Mouse (Mus musculus): ENCODE measurements around the gene Fam214b. TPM values are rescaled to one million over a fixed set of nuclear protein-coding genes. Genes with fewer than 3 reads are reported as not detected.

The Fam214b gene
- polyA plus RNA-seq, 1 experiment from 2014 or later: 20.8 TPM

DNA sequence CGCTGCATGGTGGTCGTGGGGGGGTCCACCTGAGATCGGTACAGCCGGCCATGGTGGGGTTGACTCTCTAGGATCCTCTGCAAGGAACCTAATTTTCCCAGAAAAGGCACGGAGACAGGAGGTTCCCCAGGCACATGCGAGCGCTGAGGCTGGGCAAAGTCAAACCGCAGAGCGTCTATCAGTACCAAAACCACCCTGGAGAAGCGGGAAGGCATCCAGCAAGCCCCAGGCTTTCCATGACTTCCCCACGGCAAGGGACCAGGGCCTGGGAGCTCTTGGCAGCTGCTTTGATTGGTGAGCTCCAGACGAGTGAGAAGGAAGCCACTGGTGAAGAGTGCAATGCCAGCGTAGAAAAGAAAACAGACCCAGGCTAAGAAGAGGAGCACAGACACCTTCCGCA lies 21.3 kb downstream of the Fam214b start:
- peaks cover 6% of the 10 kb centered on the region; the same call in 1 of the 2 replicates for H3K4me1 ChIP-seq (replicated peaks; ENCODE audit: control insufficient read depth, insufficient read depth, low read length)
- peak overlapping the region; percentile 55 for H3K4me2 ChIP-seq (replicated peaks; ENCODE audit: low read depth, low read length)
- peak overlapping the region; percentile 34; the same call in 1 of the 2 replicates for H3K27ac ChIP-seq (ENCODE audit: low read depth, low read length)
- no peaks in the 10 kb centered on the region for H3K9me3 ChIP-seq (ENCODE audit: control insufficient read depth, low read length)
- ATAC-seq (ENCODE audit: low FRiP score) (no peak), DNase-seq (ENCODE audit: low spot score) (no peak)
- peak overlapping the region; percentile 44 for H3K4me3 ChIP-seq (ENCODE audit: low read depth, low read length)
- peak overlapping the region; percentile 63 for H3K9ac ChIP-seq (ENCODE audit: low read depth, low read length)
- no peaks in the 10 kb centered on the region for H3K27me3 ChIP-seq (ENCODE audit: control insufficient read depth, insufficient read depth, low read length)
- WGBS: 88% methylated on average over 14 of the region's 14 CpGs
- H3K36me3 ChIP-seq (ENCODE audit: control insufficient read depth, insufficient read depth, low read length): peaks cover 8% of the 10 kb centered on the region

DNA sequence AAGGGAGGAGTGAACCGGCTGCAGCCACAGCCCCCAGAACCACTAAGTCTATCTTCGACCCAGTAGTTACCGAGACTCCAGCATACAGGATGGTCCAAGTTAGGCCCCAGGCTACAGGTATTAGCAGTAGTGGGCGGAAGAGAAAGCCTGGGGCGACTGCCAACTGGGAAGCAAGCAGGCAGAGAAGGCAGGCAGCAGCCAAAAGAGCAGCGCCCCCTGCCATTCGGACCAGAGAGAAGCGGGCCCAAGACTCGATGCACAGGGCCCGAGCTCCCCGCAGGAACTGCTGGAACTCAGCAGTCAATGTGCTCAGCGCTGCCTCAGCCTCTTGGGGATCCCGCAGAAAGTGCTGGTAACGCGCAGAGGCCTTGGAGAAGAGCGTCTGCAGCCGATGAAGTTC lies 24.7 kb downstream of the Fam214b start:
- ATAC-seq (ENCODE audit: low FRiP score): no peak
- H3K36me3 ChIP-seq (ENCODE audit: control insufficient read depth, insufficient read depth, low read length): 0 out of 2 replicates have a peak, but pooled peaks cover 6% of the 10 kb centered on the region
- H3K4me2 ChIP-seq (replicated peaks; ENCODE audit: low read depth, low read length): no peak overlapping the region
- no peak overlapping the region for H3K9ac ChIP-seq (ENCODE audit: low read depth, low read length)
- H3K9me3 ChIP-seq (ENCODE audit: control insufficient read depth, low read length): no peaks in the 10 kb centered on the region
- H3K27ac ChIP-seq (ENCODE audit: low read depth, low read length): no peak overlapping the region
- DNase-seq (ENCODE audit: low spot score): no peak
- 72% methylated on average over 17 of the region's 17 CpGs for WGBS
- peaks cover 6% of the 10 kb centered on the region; the same call in 1 of the 2 replicates for H3K4me1 ChIP-seq (replicated peaks; ENCODE audit: control insufficient read depth, insufficient read depth, low read length)
- H3K27me3 ChIP-seq (ENCODE audit: control insufficient read depth, insufficient read depth, low read length): no peaks in the 10 kb centered on the region
- H3K4me3 ChIP-seq (ENCODE audit: low read depth, low read length): no peak overlapping the region

DNA sequence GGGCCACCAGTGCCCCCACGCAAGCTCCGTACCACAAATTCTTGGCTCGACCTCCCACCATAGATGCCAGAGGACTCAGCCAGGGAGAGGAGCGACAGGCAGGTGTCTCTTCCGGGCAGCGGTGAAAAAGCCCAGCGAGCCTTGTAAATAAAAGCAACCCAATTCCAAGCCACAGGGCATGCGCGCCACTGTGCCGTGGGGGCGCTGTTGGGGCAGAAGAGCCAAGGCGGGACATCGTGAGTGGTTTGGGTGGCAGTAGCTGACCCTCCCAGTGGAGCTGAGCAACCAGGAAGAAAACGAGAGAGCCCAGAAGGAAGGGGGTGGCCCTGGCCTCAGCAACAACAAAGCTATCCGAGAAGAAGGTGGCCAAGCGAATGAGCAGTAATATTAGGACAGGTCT lies 25.1 kb downstream of the Fam214b start:
- no peak for DNase-seq (ENCODE audit: low spot score)

GRCm38 (mm10) chr4:43019641-43020465 lies 26.2 kb downstream of the Fam214b start:
- no peak overlapping the region for H3K4me2 ChIP-seq (replicated peaks; ENCODE audit: low read depth, low read length)
- DNase-seq (ENCODE audit: low spot score) (no peak), ATAC-seq (ENCODE audit: low FRiP score) (no peak)
- no peaks in the 10 kb centered on the region for H3K9me3 ChIP-seq (ENCODE audit: control insufficient read depth, low read length)
- no peak overlapping the region for H3K4me3 ChIP-seq (ENCODE audit: low read depth, low read length)
- H3K9ac ChIP-seq (ENCODE audit: low read depth, low read length): no peak overlapping the region
- WGBS: 96% methylated on average over 21 of the region's 23 CpGs
- no peaks in the 10 kb centered on the region for H3K27me3 ChIP-seq (ENCODE audit: control insufficient read depth, insufficient read depth, low read length)
- H3K36me3 ChIP-seq (ENCODE audit: control insufficient read depth, insufficient read depth, low read length): 0 out of 2 replicates have a peak, but pooled peaks cover 6% of the 10 kb centered on the region
- peaks cover 5% of the 10 kb centered on the region; the same call in 1 of the 2 replicates for H3K4me1 ChIP-seq (replicated peaks; ENCODE audit: control insufficient read depth, insufficient read depth, low read length)
- H3K27ac ChIP-seq (ENCODE audit: low read depth, low read length): no peak overlapping the region

More for the DNA sequence above, 25.1 kb downstream of the Fam214b start:
- Histone ChIP-seq H3K36me3 (ENCODE audit: control insufficient read depth, insufficient read depth, low read length) (0 out of 2 replicates have a peak, but pooled peaks cover 6% of the 10 kb centered on the region), H3K9me3 (ENCODE audit: control insufficient read depth, low read length) (no peaks in the 10 kb centered on the region), H3K27me3 (ENCODE audit: control insufficient read depth, insufficient read depth, low read length) (no peaks in the 10 kb centered on the region), H3K27ac (ENCODE audit: low read depth, low read length) (no peak overlapping the region), H3K4me1 (replicated peaks; ENCODE audit: control insufficient read depth, insufficient read depth, low read length) (peaks cover 6% of the 10 kb centered on the region; the same call in 1 of the 2 replicates), H3K4me3 (ENCODE audit: low read depth, low read length) (no peak overlapping the region), H3K9ac (ENCODE audit: low read depth, low read length) (no peak overlapping the region), H3K4me2 (replicated peaks; ENCODE audit: low read depth, low read length) (no peak overlapping the region)
- WGBS: 86% methylated on average over 16 of the region's 16 CpGs
- ATAC-seq (ENCODE audit: low FRiP score): no peak

DNA sequence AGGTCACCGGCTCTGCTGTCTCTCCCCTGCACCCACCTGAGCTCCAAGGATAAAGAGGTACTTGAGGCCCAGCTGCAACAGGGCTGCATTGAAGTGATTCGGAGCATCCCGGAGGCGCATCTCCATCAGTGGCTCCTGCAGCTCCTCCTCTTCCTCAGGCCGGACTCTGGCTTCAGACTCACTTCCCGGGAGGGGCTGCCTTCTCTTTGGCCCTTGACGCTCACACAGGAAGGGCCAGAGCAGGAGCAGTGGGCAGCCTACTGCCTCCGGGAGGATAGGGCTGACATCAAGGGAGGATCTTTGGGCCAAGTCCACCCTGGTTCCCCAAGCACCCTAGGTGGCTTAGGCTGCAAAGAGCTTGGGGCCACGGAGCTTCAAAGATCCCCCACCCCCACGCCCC lies 26.8 kb downstream of the Fam214b start:
- no peak for ATAC-seq (ENCODE audit: low FRiP score)
- WGBS: 94% methylated on average over 10 of the region's 10 CpGs
- 0 out of 2 replicates have a peak, but pooled peaks cover 6% of the 10 kb centered on the region for H3K36me3 ChIP-seq (ENCODE audit: control insufficient read depth, insufficient read depth, low read length)

DNA sequence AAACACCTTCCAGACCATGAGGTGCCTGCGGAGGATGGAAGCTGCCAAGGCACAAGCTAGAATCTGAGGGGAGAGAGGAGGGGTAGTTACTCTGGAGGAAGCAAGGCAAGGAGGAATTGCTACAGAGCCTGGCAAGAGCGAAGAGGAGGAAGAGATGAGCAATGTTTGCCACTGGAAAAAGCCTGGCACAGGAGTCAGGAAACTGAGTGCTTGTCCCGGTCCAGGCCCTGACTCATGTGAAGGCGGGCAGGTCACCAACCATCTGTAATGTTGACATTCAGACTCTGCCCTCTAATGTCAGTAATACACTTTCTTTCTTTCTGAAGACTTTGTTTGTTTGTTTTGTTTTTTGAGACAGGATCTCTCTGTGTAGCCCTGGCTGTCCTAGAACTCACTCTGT lies 27.9 kb downstream of the Fam214b start:
- 98% methylated on average over 4 of the region's 4 CpGs for WGBS
- H3K9me3 ChIP-seq (ENCODE audit: control insufficient read depth, low read length): no peaks in the 10 kb centered on the region
- DNase-seq (ENCODE audit: low spot score) (no peak), ATAC-seq (ENCODE audit: low FRiP score) (no peak)
- H3K36me3 ChIP-seq (ENCODE audit: control insufficient read depth, insufficient read depth, low read length): 0 out of 2 replicates have a peak, but pooled peaks cover 4% of the 10 kb centered on the region
- no peak overlapping the region for H3K4me3 ChIP-seq (ENCODE audit: low read depth, low read length)
- no peaks in the 10 kb centered on the region for H3K27me3 ChIP-seq (ENCODE audit: control insufficient read depth, insufficient read depth, low read length)
- H3K4me1 ChIP-seq (replicated peaks; ENCODE audit: control insufficient read depth, insufficient read depth, low read length): no peaks in the 10 kb centered on the region
- H3K27ac ChIP-seq (ENCODE audit: low read depth, low read length): no peak overlapping the region
- no peak overlapping the region for H3K4me2 ChIP-seq (replicated peaks; ENCODE audit: low read depth, low read length)
- H3K9ac ChIP-seq (ENCODE audit: low read depth, low read length): no peak overlapping the region

More for the DNA sequence above, 26.8 kb downstream of the Fam214b start:
- Histone ChIP-seq H3K4me2 (replicated peaks; ENCODE audit: low read depth, low read length) (no peak overlapping the region), H3K27me3 (ENCODE audit: control insufficient read depth, insufficient read depth, low read length) (no peaks in the 10 kb centered on the region), H3K4me3 (ENCODE audit: low read depth, low read length) (no peak overlapping the region), H3K9ac (ENCODE audit: low read depth, low read length) (no peak overlapping the region), H3K27ac (ENCODE audit: low read depth, low read length) (no peak overlapping the region), H3K4me1 (replicated peaks; ENCODE audit: control insufficient read depth, insufficient read depth, low read length) (no peaks in the 10 kb centered on the region), H3K9me3 (ENCODE audit: control insufficient read depth, low read length) (no peaks in the 10 kb centered on the region)
- no peak for DNase-seq (ENCODE audit: low spot score)

- no peak overlapping the region for H3K27ac ChIP-seq (ENCODE audit: low read depth, low read length)
- H3K36me3 ChIP-seq (ENCODE audit: control insufficient read depth, insufficient read depth, low read length): no peaks in the 10 kb centered on the region
- 85% methylated on average over 1 of the region's 1 CpGs for WGBS
- H3K4me1 ChIP-seq (replicated peaks; ENCODE audit: control insufficient read depth, insufficient read depth, low read length): 0 out of 2 replicates have a peak, but pooled peaks cover 3% of the 10 kb centered on the region
- no peaks in the 10 kb centered on the region for H3K9me3 ChIP-seq (ENCODE audit: control insufficient read depth, low read length)
- DNase-seq (ENCODE audit: low spot score) (no peak), ATAC-seq (ENCODE audit: low FRiP score) (no peak)
- no peak overlapping the region for H3K4me2 ChIP-seq (replicated peaks; ENCODE audit: low read depth, low read length)
- H3K4me3 ChIP-seq (ENCODE audit: low read depth, low read length): no peak overlapping the region
- no peaks in the 10 kb centered on the region for H3K27me3 ChIP-seq (ENCODE audit: control insufficient read depth, insufficient read depth, low read length)
- no peak overlapping the region for H3K9ac ChIP-seq (ENCODE audit: low read depth, low read length)
Observed at GRCm38 (mm10) chr4:43012091-43012490, 33.9 kb downstream of the Fam214b start.

- Histone ChIP-seq H3K9me3 (ENCODE audit: control insufficient read depth, low read length) (no peaks in the 10 kb centered on the region), H3K36me3 (ENCODE audit: control insufficient read depth, insufficient read depth, low read length) (no peaks in the 10 kb centered on the region), H3K4me2 (replicated peaks; ENCODE audit: low read depth, low read length) (peak within 1 kb of the TSS; percentile 71), H3K4me3 (ENCODE audit: low read depth, low read length) (peak within 1 kb of the TSS; percentile 55), H3K27ac (ENCODE audit: low read depth, low read length) (no peak within 1 kb of the TSS), H3K4me1 (replicated peaks; ENCODE audit: control insufficient read depth, insufficient read depth, low read length) (0 out of 2 replicates have a peak, but pooled peaks cover 3% of the 10 kb centered on the region), H3K9ac (ENCODE audit: low read depth, low read length) (peak within 1 kb of the TSS; percentile 29), H3K27me3 (ENCODE audit: control insufficient read depth, insufficient read depth, low read length) (no peaks in the 10 kb centered on the region)
- DNase-seq (ENCODE audit: low spot score) (peak; percentile 89), ATAC-seq (ENCODE audit: low FRiP score) (peak; percentile 94)
- under 1% methylated on average over 37 of the region's 37 CpGs for WGBS
Observed at GRCm38 (mm10) chr4:43010161-43011038, 35.6 kb downstream of the Fam214b start, which contains the start of gene Fancg. Fancg (minus strand) TSS chr4:43010506.

Measured in hindbrain, embryonic 11.5 days (tissue).